Mouse (Mus musculus): ENCODE data around the gene Fscn3.

DNA sequence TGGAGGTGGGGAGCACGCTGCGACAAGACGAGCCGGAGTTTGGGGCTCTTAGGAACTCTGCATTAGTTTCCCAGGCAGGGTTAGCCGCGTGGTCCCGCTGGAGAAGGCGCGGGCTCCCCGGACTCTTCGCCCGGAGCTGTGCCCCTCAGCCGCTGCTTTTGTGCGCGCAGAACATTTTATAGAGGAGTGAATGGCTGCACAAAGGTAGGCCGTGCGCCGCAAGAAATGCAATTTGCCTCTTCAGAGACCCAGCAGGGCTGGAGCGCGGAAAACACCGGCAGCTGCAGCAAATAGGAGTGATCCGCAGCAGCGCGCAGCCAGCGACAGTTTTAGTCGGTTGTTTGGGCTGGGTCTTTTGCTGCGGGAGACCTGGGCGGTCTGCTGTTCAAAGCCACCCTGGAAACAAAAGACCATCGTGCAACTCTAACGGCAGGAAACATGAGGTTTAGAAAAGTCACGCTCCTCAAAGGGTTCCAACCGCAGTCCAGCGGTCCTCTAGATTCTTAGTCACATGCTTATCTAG, 29.8 kb upstream of the Fscn3 start, which contains the start of gene Zfp800:
- no peak for TF ChIP-seq CTCF (IDR thresholded peaks at IDR 0.05; ENCODE audit: low read depth, low read length)
- no peak for TF ChIP-seq POLR2A (IDR thresholded peaks at IDR 0.05; ENCODE audit: borderline replicate concordance, low read depth, low read length)

Measured in bone marrow macrophage, adult 2 months (primary cell).